Mouse (Mus musculus): ENCODE results near the gene Nuak1. TPM values are rescaled to one million over a fixed set of nuclear protein-coding genes. Genes with fewer than 3 reads are reported as not detected.
A peak's percentile ranks its signal among the peaks of the same experiment; 100 is the strongest.

Nuak1 gene
- total RNA-seq, 2 experiments from 2014 or later: 54.7 to 55.6 TPM

DNA sequence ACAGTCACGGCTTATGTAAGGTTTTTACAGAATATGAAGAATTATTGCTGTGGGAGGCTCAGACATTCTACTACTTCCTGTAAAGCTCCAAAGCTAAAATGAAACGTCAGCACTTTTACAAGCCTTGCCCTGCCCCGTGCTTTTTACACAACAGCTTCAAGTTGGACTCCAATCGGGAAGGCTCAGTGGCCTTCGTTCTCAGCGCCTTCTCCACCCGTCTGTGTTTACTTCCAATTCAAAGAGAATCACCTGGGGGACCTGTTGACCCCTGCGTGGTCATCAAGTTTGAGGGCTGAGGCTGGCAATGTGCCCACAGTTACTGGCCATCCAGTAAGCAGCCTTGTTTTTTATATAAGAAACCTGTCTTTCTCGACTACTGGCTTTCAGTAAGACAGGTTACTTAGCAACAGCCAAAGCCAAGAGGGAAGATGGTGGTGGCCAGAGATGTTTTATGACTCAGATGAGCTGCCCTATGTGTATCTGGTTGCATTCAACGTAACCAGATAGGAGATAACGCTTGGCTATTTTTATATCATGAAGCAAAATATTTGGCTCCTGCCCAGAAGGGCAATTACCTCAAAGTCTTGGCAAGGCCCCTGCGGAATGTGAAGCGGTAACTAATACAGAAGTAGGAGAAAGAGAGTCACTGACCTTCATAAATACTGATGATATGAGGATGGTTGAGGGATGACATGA is 31.3 kb downstream of the Nuak1 start:
- DNase-seq: no peak

DNA sequence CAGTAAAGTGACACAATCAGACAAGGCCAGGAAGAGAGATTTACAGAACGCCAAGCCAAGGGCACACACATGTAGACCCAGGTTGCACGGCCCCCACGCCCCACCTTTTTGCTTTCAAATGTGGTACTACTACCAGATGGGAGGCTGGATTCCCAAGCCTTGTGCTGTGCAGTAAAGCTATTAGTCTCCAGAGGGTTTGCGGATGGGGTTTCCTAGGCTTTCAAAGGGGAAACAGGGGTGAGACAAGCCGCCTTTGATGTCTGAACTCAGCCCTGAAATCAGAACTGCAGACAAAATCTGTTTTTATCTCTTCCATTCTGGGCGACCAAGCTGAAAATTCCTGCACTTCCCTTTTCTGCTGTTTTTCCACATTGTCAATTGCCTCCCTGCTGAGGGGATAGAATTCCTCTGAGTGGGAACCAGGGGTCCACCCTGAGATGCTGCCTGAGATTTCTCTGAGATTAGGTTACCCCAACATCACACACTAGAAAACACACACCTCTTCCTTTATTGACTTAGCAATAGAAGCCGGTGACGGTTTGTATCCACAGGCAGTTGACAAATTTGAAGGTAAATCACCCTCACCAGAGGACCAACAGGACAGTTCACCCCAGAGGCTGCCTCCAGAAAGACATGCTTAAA is 35.1 kb downstream of the Nuak1 start:
- DNase-seq: no peak

DNA sequence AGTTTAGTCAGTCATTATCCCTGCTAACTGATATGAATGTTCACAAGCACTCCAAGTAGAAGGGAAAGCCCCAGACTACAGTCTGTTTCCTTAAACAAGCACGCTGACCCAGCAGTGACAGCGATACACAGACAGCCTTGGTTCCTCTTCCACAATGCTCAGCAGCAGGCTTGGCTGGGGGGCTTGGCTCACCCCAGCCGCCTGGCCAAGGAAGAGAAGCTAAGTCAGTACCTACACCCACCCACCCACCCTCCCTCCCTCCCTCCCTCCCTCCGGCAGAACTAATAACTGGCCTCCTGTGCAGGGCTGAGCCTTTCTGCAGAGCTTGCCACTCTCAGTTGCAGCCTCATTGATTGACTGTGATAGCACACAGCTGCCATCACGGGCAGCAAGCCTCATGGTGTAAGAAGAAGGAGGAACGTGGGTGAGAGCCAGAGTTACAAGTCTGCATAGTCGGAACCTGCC is 38.5 kb downstream of the Nuak1 start:
- peak in 1 of 2 experiments; percentile 53 for DNase-seq

DNA sequence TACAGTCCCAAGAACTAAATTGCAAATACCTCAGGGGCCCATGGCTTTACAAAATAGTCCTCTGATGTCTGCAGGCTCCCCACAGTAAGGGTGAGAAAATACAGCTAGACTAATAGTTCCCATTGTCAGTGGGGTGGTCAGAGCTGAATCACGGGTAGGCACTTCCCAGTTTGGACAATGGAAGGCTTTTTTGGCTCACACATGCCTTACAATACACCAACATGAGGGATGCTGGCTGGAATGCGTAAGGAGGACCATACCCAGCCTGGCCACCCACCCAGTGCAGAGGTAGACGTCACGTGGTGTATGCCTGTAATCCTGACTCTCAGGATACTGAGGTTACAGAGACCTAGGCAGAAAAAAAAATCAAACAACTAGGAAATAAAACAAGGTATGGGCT is 39.2 kb downstream of the Nuak1 start:
- DNase-seq: no peak

DNA sequence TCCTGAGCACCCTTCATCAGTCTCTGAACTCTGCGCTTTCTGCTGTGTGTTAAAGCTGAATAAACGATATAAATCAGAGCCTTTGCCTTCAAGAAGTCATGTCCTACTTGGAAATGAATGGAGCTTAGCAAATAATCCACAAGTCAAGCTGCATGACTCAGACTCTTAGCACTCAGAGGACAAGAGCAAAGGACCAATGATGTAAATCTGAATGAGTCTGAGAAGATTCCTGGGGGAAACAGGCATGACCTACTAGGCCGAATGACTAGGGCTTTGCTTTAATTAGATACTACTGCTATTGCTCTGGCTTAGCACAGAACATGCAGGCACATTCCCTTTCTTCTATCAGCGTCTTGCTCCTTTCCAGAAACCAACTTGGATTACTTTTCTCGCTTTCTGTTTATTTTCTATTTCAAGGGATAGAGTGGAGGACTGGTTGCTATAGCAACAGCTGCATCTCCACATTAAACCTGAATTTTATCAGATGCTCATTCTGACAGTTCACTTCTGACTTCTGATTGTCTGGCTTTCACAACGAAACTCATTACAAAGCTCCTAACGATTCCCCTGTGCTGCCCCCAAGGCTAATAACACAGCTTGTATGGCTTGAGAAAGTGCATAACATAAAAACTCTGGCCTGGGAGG is 40.2 kb downstream of the Nuak1 start:
- DNase-seq: no peak

DNA sequence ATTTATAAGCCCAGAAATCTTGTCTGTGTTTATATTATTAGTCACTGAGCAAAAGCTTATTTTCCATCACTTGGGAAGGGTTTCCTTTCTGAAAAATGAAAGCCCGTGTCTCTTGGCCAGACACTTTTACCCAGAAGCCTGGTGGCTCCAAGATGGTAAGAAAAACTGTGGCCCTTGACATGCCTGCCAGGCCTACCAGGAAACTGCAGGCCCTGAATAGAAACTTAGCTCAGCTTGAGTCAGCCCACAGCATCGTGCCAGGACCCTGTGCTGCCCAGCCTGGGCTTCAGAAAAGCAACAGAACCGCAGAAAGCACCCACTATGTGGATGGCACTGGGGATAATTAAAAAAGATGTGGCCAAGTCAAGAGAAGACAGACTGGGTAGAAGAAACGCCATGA is 43.1 kb downstream of the Nuak1 start:
- no peak for DNase-seq

DNA sequence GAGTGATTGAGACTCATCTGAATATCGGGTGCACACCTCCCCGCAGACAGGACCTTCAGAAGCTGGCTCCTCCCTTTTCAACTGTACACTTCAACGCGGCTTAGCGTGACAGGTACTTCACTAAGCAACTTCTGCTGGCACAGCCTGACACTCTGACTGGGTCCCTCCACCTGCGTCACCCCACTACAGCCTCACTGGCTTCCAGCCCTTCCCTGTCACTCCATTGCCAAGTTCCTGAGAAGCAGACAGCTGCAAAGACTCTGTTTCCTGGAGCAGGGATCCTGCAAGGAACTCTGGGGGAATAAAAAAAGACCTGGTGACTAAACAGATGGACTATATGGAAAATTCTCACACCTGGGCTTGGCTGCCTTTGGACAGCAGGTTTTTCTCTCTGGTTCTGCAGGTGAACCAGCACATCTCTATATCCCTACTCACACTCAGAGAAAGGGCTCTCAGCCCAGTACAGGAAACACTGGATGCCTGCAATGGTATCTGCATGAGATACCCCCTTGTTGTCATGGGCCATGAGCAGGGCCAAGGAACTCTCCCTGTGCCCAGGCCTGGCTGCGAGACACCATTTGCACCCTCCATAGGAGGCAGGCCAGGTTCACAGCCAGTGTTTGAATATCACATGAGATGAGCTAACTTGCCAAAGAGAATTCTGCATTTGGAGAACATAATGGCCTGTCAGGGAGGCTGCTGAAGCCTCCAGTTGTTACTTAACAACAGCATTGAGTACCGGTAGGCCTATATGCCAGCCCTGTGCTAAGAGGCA is 44.3 kb downstream of the Nuak1 start:
- DNase-seq: no peak

DNA sequence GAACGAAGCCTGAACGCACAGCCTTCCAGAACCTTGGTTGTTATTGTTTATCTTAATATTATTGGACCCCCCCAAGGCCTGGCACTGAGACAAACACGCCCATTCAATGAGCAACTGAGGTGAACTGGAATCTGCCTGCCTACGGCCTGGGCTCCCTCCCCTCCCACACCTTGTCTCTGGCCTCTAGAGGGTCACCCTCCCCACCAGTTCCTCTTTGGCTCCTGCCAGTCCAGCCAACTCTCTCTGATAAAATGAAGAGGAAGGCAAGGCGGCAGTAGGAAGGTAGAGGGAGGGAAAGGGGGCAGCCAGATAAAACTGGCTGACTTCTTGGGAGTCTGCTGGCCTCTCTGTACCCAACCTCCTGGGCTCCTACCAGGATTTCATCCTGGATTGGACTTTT is 45.1 kb downstream of the Nuak1 start:
- DNase-seq: no peak

DNA sequence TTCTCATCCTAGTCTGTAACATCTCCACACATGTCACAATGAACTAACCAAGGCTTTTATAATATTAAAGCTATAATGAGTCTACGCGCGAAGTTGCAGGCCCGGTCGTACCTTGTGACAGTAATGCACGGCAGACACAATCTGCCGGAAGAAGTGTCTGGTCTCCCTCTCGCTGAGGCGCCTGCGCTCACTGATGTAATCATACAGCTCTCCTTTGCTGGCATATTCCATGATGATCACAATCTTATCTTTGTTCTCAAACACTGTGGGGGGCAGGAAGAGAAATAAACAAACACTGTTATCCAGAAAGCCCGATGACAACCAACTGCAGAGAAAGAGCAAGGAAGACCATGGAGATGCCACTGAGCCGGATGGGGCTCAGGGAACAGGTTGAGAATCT is 46.5 kb downstream of the Nuak1 start:
- no peak for DNase-seq

DNA sequence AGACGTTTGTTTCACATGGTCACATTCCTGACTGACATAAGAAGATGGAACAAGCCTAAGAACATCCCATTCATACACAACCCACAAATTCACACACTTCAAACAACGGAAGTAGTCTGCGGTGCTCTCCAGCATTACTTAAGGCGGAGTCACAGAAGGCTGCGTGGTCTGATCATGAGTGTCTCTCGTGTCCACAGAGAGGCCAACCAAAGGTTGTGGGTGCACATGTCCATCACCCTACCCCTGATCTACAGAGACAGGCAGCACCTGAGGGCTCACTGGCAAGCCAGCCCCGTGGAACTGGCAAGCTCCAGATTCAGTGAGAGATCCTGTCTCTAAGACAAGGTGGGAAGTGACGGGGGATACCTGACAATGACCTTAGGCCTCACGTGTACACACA is 47.0 kb downstream of the Nuak1 start:
- no peak for DNase-seq

DNA sequence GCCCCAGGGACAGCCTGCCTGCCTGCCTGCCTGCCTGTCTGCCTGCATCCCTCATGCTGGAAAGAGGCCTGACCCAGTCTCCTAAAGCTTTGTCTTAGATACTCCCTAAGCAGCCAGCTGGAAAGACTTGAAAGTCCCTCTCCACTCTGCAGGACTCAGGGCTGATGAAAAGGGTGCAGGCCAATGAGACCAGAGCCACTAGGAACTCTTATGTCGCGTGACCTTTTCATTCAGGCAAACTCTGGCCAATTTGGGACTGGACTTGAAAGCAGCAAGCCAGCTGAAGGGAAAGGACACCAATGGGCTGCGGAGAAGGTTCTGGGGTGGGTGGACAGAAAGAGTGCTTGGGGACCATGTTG is 47.7 kb downstream of the Nuak1 start:
- DNase-seq: no peak

DNA sequence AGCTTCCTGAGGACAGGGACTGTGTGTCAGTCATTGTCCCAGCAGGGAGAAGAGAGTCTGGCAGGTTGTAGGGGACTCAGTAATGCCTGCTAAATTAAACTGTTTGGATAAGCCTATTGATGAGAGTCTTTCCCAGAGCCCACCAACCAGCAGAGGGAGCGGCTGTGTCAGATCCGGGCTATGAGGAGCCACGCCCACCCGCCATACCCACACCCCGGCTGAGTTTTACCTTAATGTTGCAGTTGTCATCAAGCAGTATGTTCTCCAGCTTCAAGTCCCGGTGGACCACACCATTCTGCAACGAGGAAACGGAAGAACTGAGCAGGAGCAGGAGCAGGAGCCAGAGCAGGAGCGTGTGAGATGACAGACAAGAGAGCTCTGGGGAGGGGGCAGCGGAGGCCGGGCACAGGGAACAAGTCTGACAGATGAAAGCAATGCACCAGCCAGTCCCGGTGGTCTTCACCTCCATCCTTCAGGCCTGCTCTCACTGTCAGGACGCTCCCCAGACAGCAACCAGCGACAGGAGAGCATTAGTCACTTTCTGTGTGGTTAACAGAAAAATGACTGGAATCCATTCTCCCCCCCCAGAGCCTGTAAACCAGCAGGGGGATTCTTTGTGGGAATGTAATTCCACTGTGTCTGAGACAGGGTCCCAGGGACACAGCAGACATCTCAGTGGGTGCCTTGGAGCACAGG is 48.2 kb downstream of the Nuak1 start:
- no peak for DNase-seq

DNA sequence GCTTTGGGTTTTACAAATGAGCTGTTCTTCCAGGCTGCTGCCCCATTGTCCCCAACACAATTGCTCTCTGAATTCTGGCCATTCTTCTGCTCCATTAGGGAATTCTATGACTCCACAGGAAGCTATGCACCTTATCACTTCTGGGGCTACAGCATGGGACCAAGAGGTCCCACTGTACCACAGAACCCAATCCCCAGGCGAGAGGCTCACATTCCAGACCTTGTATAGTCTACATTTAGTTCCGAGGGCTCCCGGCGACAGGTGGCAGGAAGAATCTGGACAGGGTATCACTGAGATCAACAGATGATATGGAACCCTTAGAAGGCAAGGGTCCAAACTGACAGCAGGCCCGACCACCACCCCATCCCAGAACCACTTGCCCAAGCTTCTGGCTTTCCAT is 50.7 kb downstream of the Nuak1 start:
- DNase-seq: no peak

DNA sequence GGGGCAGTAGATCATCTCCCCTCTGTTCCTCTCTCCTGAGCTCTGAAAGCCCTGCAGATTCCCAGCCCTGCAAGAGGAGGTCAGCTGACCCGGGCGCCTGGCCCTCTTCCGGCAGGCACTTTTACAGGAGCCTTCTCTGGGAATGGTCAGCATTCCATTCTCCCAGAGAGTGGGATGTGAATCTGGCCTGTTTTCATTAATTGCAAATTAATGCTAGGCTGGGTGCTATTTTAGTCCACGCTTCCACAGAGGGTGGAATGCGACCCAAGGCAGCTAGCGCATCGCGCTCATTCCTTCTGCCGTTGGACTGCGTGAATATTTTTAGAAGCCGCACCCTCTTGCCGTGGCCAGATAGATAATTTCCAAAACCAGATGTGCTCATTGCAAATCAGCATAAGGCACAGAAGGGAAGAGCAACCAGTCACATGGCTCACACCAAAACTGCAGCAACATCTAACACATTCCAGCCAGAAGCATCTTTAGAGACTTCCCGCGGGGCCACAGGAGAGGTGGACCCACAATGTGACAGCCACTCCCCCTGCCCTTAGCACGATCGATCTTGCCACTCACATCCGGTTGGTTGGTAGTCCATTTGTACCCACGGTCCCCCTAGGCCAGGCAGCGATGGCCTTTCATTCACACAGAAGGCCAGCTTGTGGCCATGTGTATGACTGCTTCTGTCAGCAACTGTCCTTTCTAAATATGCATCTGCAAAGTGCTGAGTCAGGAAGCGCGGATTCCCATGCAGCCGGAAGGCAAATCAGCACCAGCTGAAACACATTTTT is 51.8 kb downstream of the Nuak1 start:
- DNase-seq: no peak

DNA sequence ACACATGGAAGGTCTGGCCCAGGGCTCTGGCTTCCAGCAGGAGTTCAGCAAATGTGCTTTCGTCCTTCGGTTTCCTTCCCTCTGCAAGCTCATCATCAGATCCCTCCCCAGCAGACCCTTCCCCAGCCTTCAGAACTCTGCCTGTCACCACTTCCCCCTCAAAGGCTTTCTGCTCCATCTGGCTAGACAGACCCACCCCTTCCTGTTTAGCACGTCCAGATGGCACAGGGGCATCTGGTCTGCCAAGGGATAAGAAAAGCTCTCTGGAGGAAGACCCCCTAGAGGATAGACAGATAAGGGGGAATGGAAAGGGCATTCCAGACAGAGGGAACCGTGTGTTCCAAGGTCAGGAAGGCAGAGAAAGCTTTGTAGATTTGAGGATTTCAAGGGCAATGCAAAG is 53.1 kb downstream of the Nuak1 start:
- DNase-seq: no peak

DNA sequence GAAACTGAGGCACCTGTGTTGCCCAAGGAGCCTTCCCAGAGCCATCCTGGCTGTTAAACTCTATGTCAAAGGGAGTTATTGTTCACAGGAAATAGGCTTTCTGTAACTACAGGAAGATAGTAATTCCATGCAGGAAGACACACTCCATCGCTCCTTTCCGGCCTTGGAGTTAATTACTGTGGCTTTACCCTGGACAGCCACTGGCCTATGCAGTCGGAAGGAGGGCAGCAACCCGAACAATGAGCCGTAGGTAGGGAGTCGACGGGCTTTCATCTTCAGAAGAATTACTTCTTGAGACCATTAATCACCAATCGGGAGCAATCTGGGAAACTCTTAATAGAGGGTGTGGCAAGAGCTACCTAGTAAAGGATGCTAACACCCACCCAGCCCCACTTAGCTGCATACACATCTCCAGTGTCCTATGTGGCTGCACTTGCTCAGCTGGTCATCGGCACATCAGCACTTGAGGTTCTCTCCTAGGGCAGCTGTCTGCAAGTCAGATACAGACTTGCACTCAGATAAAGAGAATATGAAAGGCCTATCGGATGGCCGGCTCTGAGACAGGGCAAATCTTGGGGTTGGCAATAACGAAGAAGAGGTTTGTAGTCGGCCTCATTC is 53.7 kb downstream of the Nuak1 start:
- DNase-seq: no peak

DNA sequence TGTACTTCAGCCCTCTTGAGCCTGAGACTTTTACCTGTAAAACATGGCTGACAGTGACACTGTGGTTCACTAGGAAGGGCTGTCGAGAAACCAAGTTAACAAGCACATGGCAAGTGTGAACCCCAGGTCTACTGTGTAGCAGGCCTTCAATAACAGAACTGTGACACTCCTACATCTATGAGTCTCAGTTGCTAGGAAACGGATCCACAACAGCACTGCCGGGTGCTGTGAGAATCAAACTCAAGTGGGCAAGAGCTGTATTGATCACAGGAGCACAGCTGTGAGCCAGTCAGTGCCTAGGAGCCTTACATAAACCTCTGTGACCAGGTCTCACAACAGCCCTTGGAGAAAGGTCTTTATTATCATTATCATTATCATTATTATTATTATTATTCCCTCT is 54.2 kb downstream of the Nuak1 start:
- DNase-seq: peak in 1 of 2 experiments; percentile 3

DNA sequence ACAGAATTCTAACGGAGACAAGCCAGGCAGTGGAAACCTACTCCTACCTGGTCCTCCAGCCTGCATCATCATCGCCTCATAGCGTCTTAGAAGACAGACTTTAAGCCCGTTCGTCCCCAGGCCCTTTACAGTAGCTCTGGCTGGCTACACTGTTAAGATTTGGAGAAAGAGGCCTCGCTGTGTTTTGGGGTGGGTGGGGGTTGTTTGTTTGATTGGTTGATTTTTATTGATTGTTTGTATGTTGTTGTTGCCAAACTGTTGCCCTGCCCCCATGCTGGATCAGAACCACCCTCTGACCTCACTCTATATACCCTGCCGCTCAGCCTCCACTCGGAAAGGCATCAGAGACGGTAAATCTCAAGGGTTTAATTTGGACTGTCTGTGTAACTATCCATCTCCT is 55.6 kb downstream of the Nuak1 start:
- DNase-seq: peak in 1 of 2 experiments; percentile 1

DNA sequence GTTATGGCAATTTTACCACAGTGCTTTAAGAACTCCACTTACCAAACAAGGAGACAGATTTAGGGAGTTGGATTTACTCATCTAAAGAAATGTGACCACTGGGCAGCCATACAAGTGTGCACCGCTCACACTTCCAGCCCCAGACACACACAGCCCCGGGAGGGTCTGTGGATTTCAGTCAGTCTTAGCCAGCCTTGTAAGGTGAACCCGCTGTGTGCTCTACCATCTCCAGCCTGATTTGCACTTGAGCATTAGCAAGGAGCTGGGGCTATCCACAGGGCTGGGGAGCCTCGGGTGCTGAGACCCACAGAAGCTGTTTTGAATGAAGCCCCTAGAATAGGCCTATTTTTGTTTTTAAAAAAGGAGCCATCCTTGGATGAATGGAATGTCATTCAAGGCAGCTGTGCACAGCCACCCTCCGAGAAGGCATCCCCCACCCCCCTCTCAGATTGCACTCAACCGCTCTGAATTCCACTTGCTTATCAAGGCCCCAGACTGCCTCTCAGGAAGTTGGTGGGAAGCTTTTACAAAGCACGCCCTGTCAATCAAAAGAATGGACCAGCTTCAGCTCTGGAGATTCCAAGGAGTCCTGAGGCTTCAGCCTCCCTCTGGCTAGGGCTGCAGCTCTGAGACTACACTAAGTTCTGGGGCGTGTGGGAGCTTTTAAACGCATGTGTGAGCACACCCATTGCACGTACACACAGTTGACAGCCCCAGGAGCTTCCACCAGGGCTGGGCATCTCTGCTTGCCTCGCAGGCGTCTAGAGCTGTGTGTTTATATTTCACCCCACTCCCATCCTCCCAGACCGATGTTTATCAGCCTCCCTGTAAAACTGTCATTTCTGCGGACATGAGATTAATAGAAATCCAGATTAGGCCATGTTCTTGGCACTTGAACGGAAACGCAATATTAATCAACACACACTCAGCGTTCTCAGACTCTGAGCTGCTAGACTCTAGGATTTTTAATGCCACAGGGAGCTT is 57.2 kb downstream of the Nuak1 start:
- DNase-seq: peak in 1 of 2 experiments; percentile 21

DNA sequence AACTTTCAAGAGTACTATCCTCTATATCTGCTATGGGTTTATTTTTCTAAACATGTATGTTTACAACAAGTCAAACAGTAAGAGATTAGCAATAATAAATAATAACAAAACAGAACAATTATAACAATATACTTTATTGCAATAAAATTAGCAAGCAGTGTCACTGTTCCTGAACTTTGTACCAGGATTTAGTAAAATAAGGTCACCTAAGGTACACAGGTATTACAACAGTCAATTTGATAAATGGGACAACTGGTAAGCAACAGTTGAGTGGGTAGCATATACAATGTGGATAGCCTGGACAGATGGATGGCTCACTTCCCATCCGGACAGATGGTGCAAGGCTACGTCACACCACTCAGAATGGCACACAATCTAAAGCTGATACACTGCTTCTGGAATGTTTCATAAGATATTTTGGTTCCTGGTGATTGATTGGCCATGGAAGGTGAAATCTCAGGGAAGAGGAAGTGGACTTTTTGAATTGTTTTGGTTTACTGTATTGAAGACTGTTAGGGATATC is 59.1 kb downstream of the Nuak1 start:
- peak; percentile 57 to 61 for DNase-seq
